Mouse (Mus musculus) hindbrain, embryonic 16.5 days (tissue): ENCODE data around the gene Dad1. TPM values are rescaled to one million over a fixed set of nuclear protein-coding genes. Genes with fewer than 3 reads are reported as not detected.

Experiments used
- ATAC-seq: fragments of 200-750 bp; cut with Nextera tagmentation; 2 replicates; pipeline ENCODE4 v1.8.0; 2017; ENCODE audit warnings: moderate TSS enrichment, moderate library complexity
- H3K27ac ChIP-seq: fragments of 300-500 bp; sonication (generic); 2 replicates; pipeline ENCODE4 v1.5.1; 2014; ENCODE audit warnings: low read depth, mild to moderate bottlenecking, control low read depth, low read length, moderate library complexity
- H3K27me3 ChIP-seq: fragments of 300-500 bp; sonication (generic); replicated peaks from 2 replicates; pipeline ENCODE4 v1.6.1; 2014; ENCODE audit warnings: low read length; ENCODE audit not compliant: control insufficient read depth, insufficient read depth
- H3K36me3 ChIP-seq: fragments of 300-500 bp; sonication (generic); 2 replicates; pipeline ENCODE4 v1.6.1; 2014; ENCODE audit warnings: mild to moderate bottlenecking, low read length, moderate library complexity, mixed read lengths; ENCODE audit not compliant: control insufficient read depth, insufficient read depth
- H3K4me1 ChIP-seq: fragments of 300-500 bp; sonication (generic); 2 replicates; pipeline ENCODE4 v1.6.1; 2014; ENCODE audit warnings: low read depth, low read length; ENCODE audit not compliant: control insufficient read depth, insufficient read depth
- H3K4me2 ChIP-seq: fragments of 300-500 bp; sonication (generic); 2 replicates; pipeline ENCODE4 v1.6.1; 2014; ENCODE audit warnings: mild to moderate bottlenecking, low read length, control low read depth, moderate library complexity
- H3K4me3 ChIP-seq: fragments of 300-500 bp; sonication (generic); 2 replicates; pipeline ENCODE4 v1.5.1; 2014; ENCODE audit warnings: mild to moderate bottlenecking, low read length, control low read depth, moderate library complexity
- H3K9ac ChIP-seq: fragments of 300-500 bp; sonication (generic); 2 replicates; pipeline ENCODE4 v1.6.1; 2014; ENCODE audit warnings: low read depth, mild to moderate bottlenecking, control low read depth, low read length, moderate library complexity
- H3K9me3 ChIP-seq: fragments of 300-500 bp; sonication (generic); 2 replicates; pipeline ENCODE4 v1.6.1; 2014; ENCODE audit warnings: mild to moderate bottlenecking, low read length, moderate library complexity; ENCODE audit not compliant: control insufficient read depth
- WGBS: fragments of 180-500 bp; shearing (Covaris S2); extraction: QIAGEN DNeasy Blood & Tissue Kit; methylation state at CpG from one replicate; pipeline ENCODE4 v1.1.7; 2014; 5-methylcytosine and 5-hydroxymethylcytosine counted together
- polyA plus RNA-seq: library from polyadenylated mRNA; unstranded; fragments of >200 nt; fragmentation: Nextera tagmentation; extraction: Ambion mirVana; gene quantifications from 2 replicates; pipeline ENCODE4 v1.2.1, GENCODE M21; 2015

Gene Dad1
- polyA plus RNA-seq, 1 experiment from 2014 or later: 409 TPM

DNA sequence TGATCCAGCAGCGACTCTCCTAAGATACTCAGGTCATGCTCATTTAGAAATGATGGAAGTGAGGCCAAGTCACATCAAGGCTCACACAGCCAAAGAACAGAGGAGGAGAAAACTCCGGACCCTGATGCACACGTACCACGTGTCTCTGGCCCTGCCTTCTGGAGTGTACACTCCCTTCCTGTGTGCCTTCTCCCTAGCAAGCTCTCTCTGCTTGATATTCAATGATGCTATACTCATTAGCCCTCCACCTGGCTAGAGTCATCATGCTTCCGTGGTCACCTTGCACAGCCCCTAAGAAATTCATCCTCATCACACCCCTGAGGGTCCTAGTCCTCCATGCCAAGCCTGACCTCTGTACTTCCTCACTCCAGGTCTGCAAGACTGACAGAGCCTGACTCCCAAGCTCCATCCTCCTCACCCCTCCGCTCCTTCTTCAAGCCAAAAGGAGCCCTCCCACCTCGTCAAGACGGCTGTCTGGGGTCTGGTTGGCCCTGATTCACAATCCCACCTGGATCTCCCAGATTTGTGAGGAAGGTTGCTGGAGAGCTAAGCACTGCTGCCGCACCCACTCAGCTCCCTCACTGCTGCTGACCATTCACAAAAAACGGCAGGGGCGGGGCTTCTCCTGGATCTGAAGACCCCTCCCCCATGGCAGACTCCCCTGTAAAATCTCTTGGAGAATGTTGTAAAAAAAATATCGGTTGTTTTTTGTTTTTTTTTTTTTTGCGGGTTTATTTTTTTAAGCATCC, 30.4 kb downstream of the Dad1 start:
- no peaks in the 10 kb centered on the region for H3K36me3 ChIP-seq
- no peak overlapping the region for H3K27ac ChIP-seq
- H3K4me3 ChIP-seq: no peak overlapping the region
- H3K9me3 ChIP-seq: no peaks in the 10 kb centered on the region
- H3K27me3 ChIP-seq: no peaks in the 10 kb centered on the region
- no peak overlapping the region for H3K9ac ChIP-seq
- 55% methylated on average over 13 of the region's 13 CpGs for WGBS
- peaks cover 12% of the 10 kb centered on the region for H3K4me1 ChIP-seq
- no peak overlapping the region for H3K4me2 ChIP-seq
- ATAC-seq: no peak

DNA sequence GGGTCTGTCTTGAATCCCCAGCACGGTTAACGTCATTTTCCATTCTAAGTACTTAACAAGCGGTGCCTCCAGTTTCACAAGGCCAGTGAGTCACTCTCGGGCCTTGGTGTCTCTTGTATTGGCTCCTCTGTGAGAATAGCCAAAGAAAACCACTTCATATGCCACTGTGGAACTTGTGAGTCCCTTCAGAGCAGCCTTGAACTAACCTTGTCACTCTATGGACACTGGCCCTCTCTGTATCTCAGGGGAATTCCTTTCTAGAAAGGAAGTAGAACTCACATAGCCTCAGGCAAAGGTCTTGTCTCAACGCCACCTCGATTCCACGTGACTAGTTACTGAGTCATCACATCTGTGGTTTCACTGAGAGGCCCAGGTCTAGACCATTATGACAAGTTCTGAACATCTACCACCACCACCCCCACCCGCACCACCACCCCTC, 31.6 kb downstream of the Dad1 start:
- Histone ChIP-seq H3K4me2 (no peak overlapping the region), H3K27ac (no peak overlapping the region), H3K4me1 (peaks cover 8% of the 10 kb centered on the region), H3K9ac (no peak overlapping the region), H3K36me3 (no peaks in the 10 kb centered on the region), H3K9me3 (no peaks in the 10 kb centered on the region), H3K27me3 (no peaks in the 10 kb centered on the region), H3K4me3 (no peak overlapping the region)
- WGBS: 89% methylated on average over 8 of the region's 8 CpGs
- no peak for ATAC-seq

DNA sequence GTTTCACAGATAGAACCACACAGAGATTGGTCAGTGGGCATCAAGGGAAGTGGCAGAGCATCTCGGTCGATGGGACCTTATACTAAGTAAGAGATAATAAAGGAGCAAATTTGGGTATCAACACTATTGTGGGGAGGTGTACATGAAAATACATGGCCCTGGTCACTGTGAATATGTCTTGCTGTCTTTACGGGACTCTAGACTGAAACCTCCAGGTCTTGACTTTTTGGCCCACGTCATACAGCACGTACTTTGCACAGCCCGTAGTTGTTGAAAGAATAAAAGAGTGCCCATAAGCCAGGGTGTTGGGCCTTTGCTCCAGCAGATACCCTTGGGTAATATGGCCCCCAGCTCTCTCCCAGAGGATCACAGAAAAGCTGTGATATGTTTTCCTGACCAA, 32.3 kb downstream of the Dad1 start:
- no peak overlapping the region for H3K4me2 ChIP-seq
- ATAC-seq: no peak
- H3K36me3 ChIP-seq: no peaks in the 10 kb centered on the region
- no peak overlapping the region for H3K27ac ChIP-seq
- no peaks in the 10 kb centered on the region for H3K9me3 ChIP-seq
- no peak overlapping the region for H3K4me3 ChIP-seq
- no peak overlapping the region for H3K9ac ChIP-seq
- H3K27me3 ChIP-seq: no peaks in the 10 kb centered on the region
- H3K4me1 ChIP-seq: peaks cover 8% of the 10 kb centered on the region
- WGBS: 97% methylated on average over 6 of the region's 6 CpGs

DNA sequence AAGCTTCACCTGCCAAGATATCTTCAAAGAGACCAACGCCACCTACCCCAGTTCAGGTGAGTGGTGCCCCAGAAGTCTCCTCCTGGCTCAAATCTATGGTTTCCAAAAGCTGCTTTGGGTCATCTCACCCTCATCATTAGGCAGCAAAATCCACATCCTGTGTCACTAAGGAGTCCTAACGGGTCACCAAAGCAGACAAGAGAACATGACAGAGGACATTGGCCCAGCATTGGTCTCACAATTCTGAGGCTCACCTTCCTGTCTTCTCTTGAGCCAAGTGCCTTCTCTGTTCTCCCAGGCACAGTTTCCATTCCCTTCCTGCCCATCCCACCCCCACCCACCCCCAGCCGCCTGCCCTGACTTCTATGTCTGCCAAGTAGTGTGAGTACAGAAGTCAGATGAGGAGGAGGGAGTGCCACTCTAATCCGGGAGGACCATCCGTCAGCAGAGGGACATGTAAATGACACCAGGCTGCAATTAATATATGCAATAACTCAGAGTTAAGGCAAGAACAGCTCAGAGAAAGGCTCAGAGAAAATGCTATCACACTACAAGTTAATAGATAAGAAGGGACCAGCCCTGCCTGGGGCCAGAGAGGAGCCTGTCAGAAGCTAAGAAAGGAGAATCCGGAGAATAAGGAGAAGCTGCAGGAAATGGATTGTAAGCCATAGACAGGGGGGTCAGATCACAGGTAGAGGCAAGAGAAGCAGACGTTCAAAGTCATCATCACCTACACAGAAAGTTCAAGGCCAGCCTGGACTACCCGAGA, 33.0 kb downstream of the Dad1 start:
- no peak overlapping the region for H3K9ac ChIP-seq
- whole genome bisulfite sequencing: 83% methylated on average over 8 of the region's 8 CpGs
- H3K27me3 ChIP-seq: no peaks in the 10 kb centered on the region
- H3K9me3 ChIP-seq: no peaks in the 10 kb centered on the region
- no peaks in the 10 kb centered on the region for H3K36me3 ChIP-seq
- peaks cover 8% of the 10 kb centered on the region for H3K4me1 ChIP-seq
- H3K4me3 ChIP-seq: no peak overlapping the region
- no peak overlapping the region for H3K4me2 ChIP-seq
- H3K27ac ChIP-seq: no peak overlapping the region
- no peak for ATAC-seq

DNA sequence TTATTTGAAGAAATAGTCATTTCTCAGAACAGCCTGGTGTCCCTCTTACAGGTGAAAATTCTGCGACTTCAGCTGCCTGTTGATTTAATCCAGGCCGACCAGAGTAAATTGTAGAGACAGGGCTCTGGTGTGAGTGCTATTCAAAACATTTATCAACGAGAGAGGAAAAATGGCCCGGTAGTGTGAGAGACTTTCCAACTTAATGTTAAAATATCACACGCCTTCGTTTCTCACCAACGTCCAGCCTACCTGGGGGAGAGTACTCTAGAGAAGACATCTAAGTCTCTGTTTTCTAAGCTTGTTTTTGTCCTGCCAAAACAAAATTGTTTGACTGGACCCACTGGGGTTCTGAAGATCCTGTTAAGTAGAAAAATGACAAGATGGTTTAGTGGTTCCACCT, 34.1 kb downstream of the Dad1 start:
- Histone ChIP-seq H3K4me2 (no peak overlapping the region), H3K27me3 (no peaks in the 10 kb centered on the region), H3K36me3 (no peaks in the 10 kb centered on the region), H3K4me1 (peaks cover 4% of the 10 kb centered on the region), H3K27ac (no peak overlapping the region), H3K4me3 (no peak overlapping the region), H3K9me3 (no peaks in the 10 kb centered on the region), H3K9ac (no peak overlapping the region)
- no peak for ATAC-seq
- 87% methylated on average over 7 of the region's 7 CpGs for WGBS

DNA sequence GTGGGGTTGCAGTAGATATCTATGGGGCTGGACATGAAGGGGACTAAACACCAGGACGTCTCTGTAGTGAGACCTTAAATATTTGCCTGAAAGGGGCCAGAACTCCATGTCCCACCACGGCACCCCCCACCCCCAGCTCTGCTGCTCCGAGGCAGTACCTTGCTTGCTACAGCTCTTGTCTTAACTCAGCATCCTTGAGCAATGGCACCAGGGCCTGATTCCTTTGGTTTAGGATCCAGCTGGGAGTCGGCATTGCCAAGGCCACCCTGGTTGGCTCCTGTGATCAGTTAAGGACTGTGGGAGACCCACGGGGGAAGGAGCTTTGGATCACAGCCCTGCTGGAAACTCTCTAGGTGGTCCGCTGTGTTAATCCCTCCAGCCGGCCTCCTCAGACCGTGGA, 34.6 kb downstream of the Dad1 start:
- Histone ChIP-seq H3K4me3 (no peak overlapping the region), H3K4me2 (no peak overlapping the region), H3K9me3 (no peaks in the 10 kb centered on the region), H3K9ac (no peak overlapping the region), H3K36me3 (no peaks in the 10 kb centered on the region), H3K27me3 (no peaks in the 10 kb centered on the region), H3K27ac (no peak overlapping the region), H3K4me1 (no peaks in the 10 kb centered on the region)
- 64% methylated on average over 8 of the region's 8 CpGs for WGBS
- ATAC-seq: no peak

DNA sequence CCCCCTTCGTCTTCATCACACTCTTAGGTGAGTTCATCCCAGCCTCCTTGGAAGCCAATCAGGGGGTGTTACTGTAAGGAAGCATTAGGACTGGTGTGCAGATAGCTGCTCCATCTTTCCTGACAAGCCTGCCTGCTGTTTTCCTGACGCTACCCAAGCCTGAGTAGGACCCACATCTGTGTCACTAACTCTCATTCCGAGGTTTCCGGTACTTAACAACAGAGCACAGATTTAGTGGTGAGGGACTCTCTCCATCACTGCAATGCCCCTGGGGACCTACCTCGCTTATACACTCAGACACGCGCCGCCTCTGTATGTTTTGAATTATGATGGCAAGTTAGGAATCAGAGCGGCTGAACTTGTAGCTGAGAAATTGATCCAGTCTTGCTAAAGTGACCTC, 35.2 kb downstream of the Dad1 start:
- Histone ChIP-seq H3K4me1 (no peaks in the 10 kb centered on the region), H3K36me3 (no peaks in the 10 kb centered on the region), H3K9ac (no peak overlapping the region), H3K27me3 (no peaks in the 10 kb centered on the region), H3K9me3 (no peaks in the 10 kb centered on the region), H3K27ac (no peak overlapping the region), H3K4me3 (no peak overlapping the region), H3K4me2 (no peak overlapping the region)
- ATAC-seq: no peak
- WGBS: 76% methylated on average over 9 of the region's 9 CpGs

DNA sequence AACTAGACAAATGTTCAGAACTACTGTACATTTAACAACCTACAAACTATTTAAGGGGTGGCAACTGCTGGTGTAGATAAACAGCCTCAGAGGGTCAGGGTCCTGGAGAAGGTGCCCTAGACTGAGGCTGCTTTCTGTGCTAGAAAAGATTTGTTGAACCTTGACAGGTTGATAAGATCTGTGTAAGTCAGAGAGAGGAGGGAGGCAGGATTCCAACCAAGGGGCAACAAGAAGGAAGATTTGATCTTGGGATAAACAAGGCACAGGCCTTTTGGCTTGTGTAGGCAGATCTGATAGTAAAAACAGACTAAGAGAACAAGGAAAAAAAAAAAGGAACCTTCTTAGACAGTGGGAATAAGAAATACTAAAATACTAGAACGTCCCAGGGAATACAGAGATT, 35.7 kb downstream of the Dad1 start:
- ATAC-seq: no peak
- Histone ChIP-seq H3K27me3 (no peaks in the 10 kb centered on the region), H3K27ac (no peak overlapping the region), H3K4me2 (no peak overlapping the region), H3K4me1 (no peaks in the 10 kb centered on the region), H3K9ac (no peak overlapping the region), H3K9me3 (no peaks in the 10 kb centered on the region), H3K36me3 (no peaks in the 10 kb centered on the region), H3K4me3 (no peak overlapping the region)
- WGBS: 95% methylated on average over 1 of the region's 1 CpGs

DNA sequence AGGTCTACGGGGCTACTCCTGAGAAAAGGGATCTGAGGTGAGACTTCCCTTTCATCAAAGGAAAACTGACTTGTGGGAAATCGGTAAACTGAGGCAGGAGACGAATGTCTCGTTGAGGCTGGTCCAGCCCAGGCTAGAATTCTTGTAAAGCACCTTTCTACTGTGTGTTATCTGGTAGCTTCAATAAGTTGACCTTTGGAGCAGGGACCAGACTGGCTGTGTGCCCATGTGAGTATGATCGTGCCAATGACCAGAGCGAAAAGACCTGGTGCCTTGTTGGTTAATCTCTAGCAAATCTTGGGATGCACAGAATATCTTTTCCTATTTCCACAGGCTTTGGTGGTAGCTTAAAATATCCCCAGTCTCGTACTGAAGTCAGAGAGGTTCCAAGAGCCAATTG, 37.8 kb downstream of the Dad1 start:
- Histone ChIP-seq H3K27ac (no peak overlapping the region), H3K4me1 (no peaks in the 10 kb centered on the region), H3K9ac (no peak overlapping the region), H3K9me3 (no peaks in the 10 kb centered on the region), H3K36me3 (no peaks in the 10 kb centered on the region), H3K4me2 (no peak overlapping the region), H3K27me3 (no peaks in the 10 kb centered on the region), H3K4me3 (no peak overlapping the region)
- WGBS: 88% methylated on average over 7 of the region's 7 CpGs
- no peak for ATAC-seq
